In genomic region chr12:80366004-80366480, GRCm38 (mm10) we compare ENCODE assay signal across 7 mouse cellular contexts.
DNase-seq lines count a peak whose midpoint lies in the region.

No protein-coding gene starts in this region.

- peak; percentile 50 to 70 for DNase-seq in right cerebral cortex, adult 2 months (ENCODE audit: low spot score in 2 of 2)
- no peak for DNase-seq in right cerebral cortex, postnatal 36 days (ENCODE audit: low spot score in 2 of 2)
- DNase-seq in cerebellum, postnatal 25 days, result peak; percentile 30 to 59
- peak; percentile 64 to 65 for DNase-seq in heart, postnatal 10 days
- peak; percentile 59 for DNase-seq in layer of hippocampus, adult 9-10 months (ENCODE audit: low spot score)
- peak; percentile 32 for DNase-seq in retina, embryonic 14.5 days (ENCODE audit: low spot score)
- no peak for DNase-seq in ovary, postnatal 36 days (ENCODE audit: low spot score)

- intact Hi-C loops in heart, postnatal 10 days (cut with DNase I), result no loop called here

Comparison
In these comparisons a context has a peak if more than half of its experiments do, and no peak if none do; other contexts are left out.
1. DNase-seq: peak in right cerebral cortex, adult 2 months (2 of 2), cerebellum, postnatal 25 days (2 of 2), heart, postnatal 10 days (2 of 2), layer of hippocampus, adult 9-10 months (single experiment) and retina, embryonic 14.5 days (single experiment); none in right cerebral cortex, postnatal 36 days (0 of 2) and ovary, postnatal 36 days (single experiment).